Mouse (Mus musculus): ENCODE results near the gene Hnrnph1. TPM values are rescaled to one million over a fixed set of nuclear protein-coding genes. Genes with fewer than 3 reads are reported as not detected.
A peak's percentile ranks its signal among the peaks of the same experiment; 100 is the strongest.
"Not testable (repeated sequence)": the region's sequence is repeated elsewhere in the genome, so short reads cannot be mapped to it uniquely, and the experiment has no call there.

Gene Hnrnph1
- polyA plus RNA-seq, 1 experiment from 2014 or later, result 664 TPM

DNA sequence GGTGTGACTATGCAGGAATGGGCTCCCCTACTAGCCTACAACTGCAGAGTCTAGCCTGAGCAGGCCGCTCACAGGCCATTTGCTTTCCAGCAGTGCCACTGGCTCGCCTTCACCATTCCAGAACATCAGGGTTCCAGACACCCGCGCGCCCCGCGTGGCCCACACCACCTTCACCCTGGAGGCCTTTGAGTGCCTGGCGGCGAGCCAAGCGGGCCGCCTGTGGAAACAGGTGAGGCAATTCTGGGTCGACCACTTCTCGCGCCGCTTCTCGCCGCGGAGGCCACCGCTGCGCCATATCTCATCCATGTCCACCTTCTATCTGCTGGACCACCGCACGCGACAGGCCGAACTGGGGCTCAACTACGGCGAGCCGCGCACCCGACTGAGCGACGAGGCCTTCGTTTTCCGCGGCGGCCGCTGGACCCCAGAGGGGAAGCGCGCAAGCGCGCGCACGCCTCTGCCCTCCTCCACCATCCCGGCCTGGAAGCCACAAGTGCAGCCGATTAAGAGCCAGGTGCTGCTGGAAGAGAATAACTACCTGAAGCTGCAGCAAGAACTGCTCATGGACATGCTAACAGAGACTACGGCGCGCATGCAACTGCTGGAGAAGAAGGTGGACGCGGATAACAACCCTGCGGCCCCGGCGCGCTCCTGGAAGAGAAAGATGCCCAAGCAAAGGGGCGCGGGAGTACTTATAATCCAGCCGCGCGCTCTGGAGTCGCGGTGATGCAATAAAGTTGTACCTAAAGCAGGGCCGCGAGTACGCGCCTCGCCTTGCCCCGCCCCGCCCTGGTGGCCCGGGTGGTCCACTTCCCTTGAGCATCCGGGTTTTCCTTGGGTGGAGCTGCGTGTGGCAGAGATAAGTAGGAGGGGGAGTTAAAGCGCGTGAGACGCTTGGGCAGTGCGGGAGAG, 17.6 kb upstream of the Hnrnph1 start:
- no peaks in the 10 kb centered on the region for H3K9me3 ChIP-seq
- ATAC-seq (replicated peaks), result peak; percentile 78
- H3K4me2 ChIP-seq (replicated peaks), result peak overlapping the region; percentile 81
- 1% methylated on average over 74 of the region's 74 CpGs for WGBS
- H3K27ac ChIP-seq (replicated peaks), result peak overlapping the region; percentile 61
- H3K27me3 ChIP-seq, result no peaks in the 10 kb centered on the region
- H3K9ac ChIP-seq (replicated peaks), result peak overlapping the region; percentile 52
- peaks cover 5% of the 10 kb centered on the region for H3K4me1 ChIP-seq
- H3K36me3 ChIP-seq, result no peaks in the 10 kb centered on the region
- peak overlapping the region; percentile 56 for H3K4me3 ChIP-seq

DNA sequence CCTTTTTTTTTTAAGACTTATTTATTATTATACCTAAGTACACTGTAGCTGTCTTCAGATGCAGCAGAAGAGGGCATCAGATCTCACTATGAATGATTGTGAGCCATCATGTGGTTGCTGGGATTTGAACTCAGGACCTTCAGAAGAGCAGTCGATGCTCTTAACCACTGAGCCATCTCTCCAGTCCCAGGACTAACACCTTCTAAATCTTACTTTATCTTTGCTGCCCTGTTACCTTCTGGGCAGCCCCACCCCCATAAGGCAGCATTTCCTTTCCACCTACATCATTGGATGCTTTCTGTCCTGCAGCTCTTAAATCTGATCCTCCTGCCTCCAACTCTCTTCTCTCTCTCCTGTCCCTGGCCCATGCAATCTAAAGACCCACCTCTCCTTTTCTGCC, 15.5 kb upstream of the Hnrnph1 start:
- not testable (repeated sequence) for H3K36me3 ChIP-seq; H3K4me2 ChIP-seq (replicated peaks); H3K9me3 ChIP-seq; H3K27ac ChIP-seq (replicated peaks); H3K4me3 ChIP-seq; H3K4me1 ChIP-seq; H3K9ac ChIP-seq (replicated peaks); ATAC-seq (replicated peaks); H3K27me3 ChIP-seq
- WGBS, result 85% methylated on average over 1 of the region's 1 CpGs

DNA sequence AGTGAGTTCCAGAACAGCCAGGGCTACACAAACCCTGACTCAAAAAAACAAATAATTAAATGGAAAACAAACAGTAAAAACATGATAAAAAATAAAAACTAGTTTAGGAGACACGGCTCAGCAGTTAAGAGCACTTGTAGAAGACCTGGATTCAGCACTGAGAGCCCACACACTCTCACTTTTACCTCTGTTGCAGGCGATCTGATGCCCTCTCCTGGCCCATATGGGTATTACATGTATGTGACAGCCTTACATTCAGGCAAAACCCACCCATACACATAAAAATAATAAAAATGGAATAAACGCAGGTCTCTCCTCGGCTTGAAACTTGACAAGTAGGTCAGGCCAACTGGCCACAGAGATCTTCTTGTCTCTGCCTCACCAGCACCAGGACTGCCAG, 12.2 kb upstream of the Hnrnph1 start:
- Histone ChIP-seq H3K4me3 (no peak overlapping the region), H3K36me3 (no peaks in the 10 kb centered on the region), H3K27ac (replicated peaks) (no peak overlapping the region), H3K9me3 (no peaks in the 10 kb centered on the region), H3K27me3 (no peaks in the 10 kb centered on the region), H3K9ac (replicated peaks) (no peak overlapping the region), H3K4me2 (replicated peaks) (no peak overlapping the region), H3K4me1 (peaks cover 1% of the 10 kb centered on the region; the same call in 1 of the 2 replicates)
- ATAC-seq (replicated peaks), result peak; percentile 77
- 8% methylated on average over 4 of the region's 4 CpGs for WGBS

DNA sequence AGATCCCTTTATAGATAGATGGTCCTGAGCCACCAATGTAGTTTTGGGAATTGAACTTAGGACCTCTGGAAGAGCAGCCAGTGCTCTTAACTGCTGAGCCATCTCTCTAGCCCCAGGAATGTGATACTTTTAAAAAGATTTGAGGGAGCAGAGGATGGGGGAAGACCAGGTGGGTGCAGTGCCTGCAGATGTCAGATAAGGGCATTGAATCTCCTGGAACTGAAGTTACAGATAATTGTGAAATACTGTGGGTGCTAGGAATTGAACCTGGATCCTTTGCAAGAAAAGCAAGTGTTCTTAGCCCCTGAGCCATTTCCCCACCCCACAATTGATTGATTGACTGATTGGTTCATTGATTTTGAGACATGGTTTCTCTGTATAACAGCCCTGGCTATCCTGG, 11.5 kb upstream of the Hnrnph1 start:
- no peaks in the 10 kb centered on the region for H3K27me3 ChIP-seq
- H3K27ac ChIP-seq (replicated peaks), result no peak overlapping the region
- no peaks in the 10 kb centered on the region for H3K36me3 ChIP-seq
- ATAC-seq (replicated peaks), result no peak
- H3K4me2 ChIP-seq (replicated peaks), result no peak overlapping the region
- H3K9ac ChIP-seq (replicated peaks), result no peak overlapping the region
- no peak overlapping the region for H3K4me3 ChIP-seq
- H3K4me1 ChIP-seq, result 0 out of 2 replicates have a peak, but pooled peaks cover under 1% of the 10 kb centered on the region
- no peaks in the 10 kb centered on the region for H3K9me3 ChIP-seq

DNA sequence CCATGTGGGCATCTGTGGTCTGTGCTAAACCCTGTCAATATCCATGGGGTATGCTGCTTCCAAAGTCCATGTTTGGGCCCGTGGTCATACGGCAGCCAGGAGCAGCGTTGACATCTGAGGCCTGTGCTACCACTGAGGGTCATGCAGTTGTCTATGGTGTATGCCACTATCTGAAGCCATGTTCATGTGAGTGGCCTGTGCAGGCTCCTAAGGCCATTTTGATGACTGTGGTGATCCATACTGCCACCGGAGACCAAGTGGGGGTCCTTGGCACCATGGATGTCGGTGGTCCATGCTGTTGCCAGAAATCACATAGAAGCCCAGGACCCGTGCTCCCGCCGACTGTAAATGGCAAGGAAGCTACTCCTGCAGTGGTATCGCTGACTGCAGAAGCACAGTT, 9.3 kb upstream of the Hnrnph1 start:
- Histone ChIP-seq H3K36me3 (no peaks in the 10 kb centered on the region), H3K9ac (replicated peaks) (no peak overlapping the region), H3K4me2 (replicated peaks) (no peak overlapping the region), H3K27ac (replicated peaks) (no peak overlapping the region), H3K9me3 (no peaks in the 10 kb centered on the region), H3K4me1 (peaks cover 13% of the 10 kb centered on the region), H3K4me3 (no peak overlapping the region), H3K27me3 (no peaks in the 10 kb centered on the region)
- 92% methylated on average over 9 of the region's 9 CpGs for WGBS
- no peak for ATAC-seq (replicated peaks)

DNA sequence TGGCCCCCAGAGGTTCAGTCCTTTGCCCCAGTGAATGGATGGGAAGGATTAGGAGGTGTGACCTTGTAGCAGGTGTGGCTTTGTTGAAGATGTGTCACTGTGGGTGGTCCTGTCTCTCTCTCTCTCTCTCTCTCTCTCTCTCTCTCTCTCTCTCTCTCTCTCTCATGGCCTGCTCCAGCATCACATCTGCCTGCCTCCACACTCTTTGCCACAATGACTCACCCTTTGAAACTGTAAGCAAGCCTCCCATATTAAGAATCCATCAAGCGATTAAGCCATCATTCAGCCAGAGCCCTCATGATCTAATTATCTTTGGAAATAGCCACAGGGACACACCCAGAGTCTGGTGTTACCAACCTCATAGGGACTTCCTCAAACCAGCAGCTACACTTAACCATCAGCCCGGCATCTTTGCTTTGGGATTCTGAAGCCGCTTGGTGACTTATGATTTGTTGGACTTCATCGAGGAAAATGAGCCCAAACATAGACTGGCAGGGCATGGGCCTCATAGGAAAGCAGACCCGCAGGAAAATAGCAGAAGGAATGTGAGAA, 7.4 kb upstream of the Hnrnph1 start:
- Histone ChIP-seq H3K9me3 (no peaks in the 10 kb centered on the region), H3K27me3 (no peaks in the 10 kb centered on the region), H3K4me3 (no peak overlapping the region), H3K4me1 (peaks cover 13% of the 10 kb centered on the region), H3K4me2 (replicated peaks) (no peak overlapping the region), H3K36me3 (no peaks in the 10 kb centered on the region), H3K9ac (replicated peaks) (no peak overlapping the region), H3K27ac (replicated peaks) (no peak overlapping the region)
- ATAC-seq (replicated peaks), result no peak
- WGBS, result 87% methylated on average over 5 of the region's 5 CpGs

DNA sequence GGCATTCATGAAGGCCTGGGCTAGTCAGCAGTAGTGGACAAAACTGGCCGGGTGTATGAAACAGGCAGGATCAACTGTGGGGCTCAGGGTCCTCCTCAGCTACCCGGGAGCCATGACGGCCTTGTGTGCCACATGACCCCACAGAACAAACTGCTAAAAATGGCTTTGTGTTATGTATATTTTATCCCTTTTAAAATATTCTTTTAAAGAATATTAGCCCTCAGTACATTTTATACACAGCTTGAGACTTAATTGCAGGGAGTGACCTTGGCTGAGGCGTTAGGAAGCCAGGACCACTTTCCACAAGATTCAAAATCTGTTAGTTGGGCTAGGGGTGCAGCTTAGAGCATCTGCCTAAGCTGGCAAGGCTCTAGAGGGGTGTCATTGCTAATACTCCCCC, 5.8 kb upstream of the Hnrnph1 start:
- 56% methylated on average over 4 of the region's 4 CpGs for WGBS
- Histone ChIP-seq H3K4me1 (peaks cover 13% of the 10 kb centered on the region), H3K4me2 (replicated peaks) (peak overlapping the region; percentile 50), H3K27me3 (no peaks in the 10 kb centered on the region), H3K4me3 (peak overlapping the region; percentile 35; the same call in 1 of the 2 replicates), H3K9ac (replicated peaks) (peak overlapping the region; percentile 49), H3K9me3 (no peaks in the 10 kb centered on the region), H3K27ac (replicated peaks) (peak overlapping the region; percentile 82), H3K36me3 (no peaks in the 10 kb centered on the region)
- ATAC-seq (replicated peaks), result peak; percentile 61

DNA sequence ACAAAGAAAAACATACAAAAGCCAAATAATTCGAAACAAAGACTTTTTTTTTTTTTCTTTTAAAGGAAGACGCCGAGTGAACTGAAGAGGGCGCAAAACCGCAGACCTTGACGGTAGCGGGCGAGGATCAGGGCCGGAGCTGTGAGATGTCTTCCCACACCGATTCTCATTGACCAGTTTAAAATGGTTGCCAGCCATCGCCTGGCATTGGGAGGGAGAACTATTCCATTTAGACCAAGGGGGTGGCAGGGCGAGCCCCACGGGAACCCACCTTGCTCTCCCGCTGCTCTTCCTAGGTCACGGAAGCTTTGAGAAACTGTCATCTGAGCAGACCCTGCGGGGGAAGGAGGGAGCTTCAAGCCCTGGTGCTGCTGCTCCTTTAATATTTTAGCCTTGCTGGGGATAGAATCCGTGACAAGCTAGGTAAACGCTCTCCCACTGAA, 5.4 kb upstream of the Hnrnph1 start:
- H3K4me1 ChIP-seq, result peaks cover 18% of the 10 kb centered on the region
- H3K27me3 ChIP-seq, result no peaks in the 10 kb centered on the region
- no peaks in the 10 kb centered on the region for H3K9me3 ChIP-seq
- peak overlapping the region; percentile 49 for H3K9ac ChIP-seq (replicated peaks)
- H3K4me2 ChIP-seq (replicated peaks), result peak overlapping the region; percentile 50
- H3K27ac ChIP-seq (replicated peaks), result peak overlapping the region; percentile 82
- no peaks in the 10 kb centered on the region for H3K36me3 ChIP-seq
- H3K4me3 ChIP-seq, result peak overlapping the region; percentile 35
- under 1% methylated on average over 18 of the region's 18 CpGs for WGBS
- ATAC-seq (replicated peaks), result peak; percentile 47

DNA sequence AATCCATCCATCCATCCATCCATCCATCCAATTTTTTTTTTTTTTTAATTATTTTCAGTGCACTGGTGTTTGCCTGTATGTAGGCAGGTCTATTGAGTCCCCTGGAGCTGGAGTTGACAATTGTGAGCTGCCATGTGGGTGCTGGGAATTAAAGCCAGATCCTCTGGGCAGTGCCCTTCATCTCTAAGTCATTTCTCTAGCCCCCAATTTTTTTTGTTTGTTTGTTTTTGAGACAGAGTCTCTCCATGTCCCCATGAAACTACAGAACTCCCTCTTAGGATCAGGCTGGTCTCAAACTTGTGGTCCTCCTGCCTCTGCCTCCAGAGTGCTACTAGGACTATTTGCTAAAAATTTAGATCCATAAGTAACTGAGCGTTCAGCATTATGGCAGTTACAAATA, 4.9 kb upstream of the Hnrnph1 start:
- Histone ChIP-seq H3K27ac (replicated peaks) (peak overlapping the region; percentile 82), H3K4me1 (peaks cover 21% of the 10 kb centered on the region), H3K9me3 (no peaks in the 10 kb centered on the region), H3K4me3 (no peak overlapping the region; the same call in 1 of the 2 replicates), H3K9ac (replicated peaks) (peak overlapping the region; percentile 49), H3K27me3 (no peaks in the 10 kb centered on the region), H3K36me3 (no peaks in the 10 kb centered on the region), H3K4me2 (replicated peaks) (peak overlapping the region; percentile 50; the same call in 1 of the 2 replicates)
- no peak for ATAC-seq (replicated peaks)
- WGBS, result 98% methylated on average over 1 of the region's 1 CpGs

DNA sequence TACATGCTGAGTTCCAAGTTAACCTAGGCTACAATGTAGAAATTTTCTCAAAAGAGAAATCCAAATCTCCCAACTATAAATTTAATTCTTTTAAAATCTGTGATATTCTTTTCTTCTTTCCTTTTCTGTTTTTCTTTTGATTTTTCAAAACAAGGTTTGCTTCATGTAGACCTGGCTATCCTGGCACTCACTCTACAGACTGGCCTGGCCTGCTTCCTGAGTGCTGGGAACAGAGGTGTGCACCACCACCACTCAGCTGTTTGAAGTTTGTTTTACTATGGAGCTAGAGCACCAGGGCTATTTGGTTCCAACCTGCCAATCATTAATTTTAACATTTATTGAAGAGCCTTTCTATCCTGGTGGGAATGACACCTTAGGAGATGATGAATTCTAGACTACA, 3.7 kb upstream of the Hnrnph1 start:
- Histone ChIP-seq H3K27me3 (no peaks in the 10 kb centered on the region), H3K4me1 (peaks cover 21% of the 10 kb centered on the region), H3K36me3 (no peaks in the 10 kb centered on the region), H3K27ac (replicated peaks) (no peak overlapping the region), H3K9ac (replicated peaks) (no peak overlapping the region), H3K9me3 (no peaks in the 10 kb centered on the region), H3K4me2 (replicated peaks) (no peak overlapping the region), H3K4me3 (no peak overlapping the region)
- no peak for ATAC-seq (replicated peaks)

DNA sequence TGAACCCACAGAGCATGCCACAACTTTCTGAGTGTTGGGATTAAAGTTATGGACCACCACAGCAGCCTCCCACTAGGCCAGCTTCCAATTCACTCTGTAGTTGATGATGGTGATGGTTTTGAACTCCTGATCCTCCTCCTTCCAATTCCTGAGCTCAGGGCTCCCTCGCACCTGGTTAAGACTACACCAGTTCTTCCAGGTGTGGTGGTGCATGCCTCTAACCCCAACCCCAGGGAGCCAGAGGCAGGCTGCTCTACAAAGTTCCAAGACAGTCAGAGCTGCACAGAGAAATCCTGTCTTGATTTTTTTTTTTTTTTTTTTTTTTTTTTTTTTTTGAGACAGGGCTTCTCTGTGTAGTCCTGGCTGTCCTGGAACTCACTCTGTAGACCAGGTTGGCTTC, 3.2 kb upstream of the Hnrnph1 start:
- WGBS, result 93% methylated on average over 1 of the region's 1 CpGs
- no peak overlapping the region for H3K4me2 ChIP-seq (replicated peaks)
- ATAC-seq (replicated peaks), result no peak
- H3K9ac ChIP-seq (replicated peaks), result no peak overlapping the region
- no peaks in the 10 kb centered on the region for H3K27me3 ChIP-seq
- H3K4me1 ChIP-seq, result peaks cover 21% of the 10 kb centered on the region
- H3K4me3 ChIP-seq, result no peak overlapping the region
- no peak overlapping the region for H3K27ac ChIP-seq (replicated peaks)
- no peaks in the 10 kb centered on the region for H3K36me3 ChIP-seq
- H3K9me3 ChIP-seq, result no peaks in the 10 kb centered on the region

DNA sequence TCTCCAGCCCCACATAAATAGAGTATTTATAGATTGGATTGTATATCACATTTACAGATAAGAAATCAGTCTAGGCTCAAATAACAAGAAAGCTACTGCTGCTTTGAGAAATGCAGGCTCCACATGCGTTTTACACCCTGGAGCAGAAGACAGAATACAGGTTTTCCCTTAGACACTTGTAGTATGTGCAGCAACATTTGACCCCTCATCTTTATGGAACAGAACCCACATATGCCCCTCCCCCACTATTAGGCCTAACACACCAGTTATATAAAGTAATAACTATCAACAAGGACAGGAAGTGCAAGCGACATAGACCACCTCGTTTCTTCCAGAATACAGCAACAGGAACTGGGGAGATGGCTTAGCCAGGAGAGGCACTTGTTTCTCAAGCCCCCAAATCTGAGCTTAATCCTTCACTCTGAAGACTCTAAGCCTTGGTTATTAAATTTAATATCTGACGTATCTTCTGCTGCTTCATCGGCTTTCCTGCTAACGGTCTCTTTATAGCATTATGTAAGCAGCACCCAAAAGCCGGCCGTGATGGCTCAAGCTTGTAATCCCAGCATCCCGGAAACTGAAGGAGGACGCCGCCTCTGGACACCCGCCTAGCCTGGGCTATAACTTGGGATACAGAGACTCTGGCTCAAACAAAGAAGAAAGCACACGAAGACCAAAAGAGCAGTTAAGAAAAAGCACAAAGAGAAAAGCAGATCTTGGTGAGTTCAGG, 2.3 kb upstream of the Hnrnph1 start:
- ATAC-seq (replicated peaks), result no peak

More for the DNA sequence above, 2.3 kb upstream of the Hnrnph1 start:
- no peaks in the 10 kb centered on the region for H3K27me3 ChIP-seq
- H3K9ac ChIP-seq (replicated peaks), result no peak overlapping the region
- H3K36me3 ChIP-seq, result peaks cover 5% of the 10 kb centered on the region
- H3K4me1 ChIP-seq, result peaks cover 26% of the 10 kb centered on the region
- H3K27ac ChIP-seq (replicated peaks), result no peak overlapping the region
- H3K4me3 ChIP-seq, result no peak overlapping the region
- no peaks in the 10 kb centered on the region for H3K9me3 ChIP-seq
- no peak overlapping the region for H3K4me2 ChIP-seq (replicated peaks)
- WGBS, result 86% methylated on average over 13 of the region's 13 CpGs

Data from forebrain, embryonic 15.5 days (tissue).